Mouse (Mus musculus) heart, adult 8-10 months (tissue): ENCODE measurements around the gene Rnf24. TPM values are rescaled to one million over a fixed set of nuclear protein-coding genes. Genes with fewer than 3 reads are reported as not detected.
A peak's percentile ranks its signal among the peaks of the same experiment; 100 is the strongest.

Source experiments
- DNase-seq: peaks from one replicate; pipeline ENCODE4 v3.0.0; 2022; ENCODE audit warnings: low spot score
- microRNA-seq: library from miRNA; unstranded; fragments of <30 nt; microRNA quantifications from one replicate; pipeline ENCODE4 v1.2.0, GENCODE M21; 2022
- total RNA-seq, 4 experiments: library from RNA; stranded (reverse); gene quantifications; 2 replicates each; pipeline ENCODE4 v1.2.4; 2022

Gene Rnf24
- total RNA-seq, 4 experiments from 2014 or later: 2.9 to 4.1 (median 3.3) TPM

GRCm38 (mm10) chr2:131262680-131263670 lies 89.7 kb downstream of the Rnf24 start:
- peak; percentile 57 for DNase-seq

DNA sequence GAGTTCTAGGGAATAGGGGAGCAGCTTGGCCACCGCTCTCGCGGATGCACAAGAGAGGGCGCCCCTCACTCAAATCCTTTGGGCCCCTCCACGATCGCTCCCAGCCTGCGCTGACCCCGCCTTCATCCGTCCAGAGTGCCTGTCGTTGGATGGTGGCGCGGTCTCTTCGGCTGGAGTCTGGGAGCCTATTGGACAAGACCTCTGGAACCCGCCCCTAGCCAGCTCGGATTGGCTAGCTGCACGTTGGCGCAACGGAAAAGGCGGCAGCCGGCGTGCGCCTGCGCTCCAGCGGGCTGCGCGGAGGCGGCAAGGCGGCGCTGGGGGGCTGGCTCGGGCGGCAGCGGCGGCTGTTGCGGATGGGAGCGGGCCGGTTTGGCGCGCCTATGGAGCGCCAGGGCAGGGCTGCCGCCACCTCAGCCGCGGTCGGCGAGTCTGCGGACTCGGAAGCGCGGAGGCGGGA lies 90.4 kb downstream of the Rnf24 start, which contains the start of gene Pank2:
TSS of gene Pank2 (plus strand) at position 283 of the 460 bp plus-strand sequence.
- peak; percentile 97 for DNase-seq

GRCm38 (mm10) chr2:131261481-131262212 lies 91.0 kb downstream of the Rnf24 start:
- no peak for DNase-seq

- no peak for DNase-seq
These were observed 92.0 kb downstream of the Rnf24 start for GRCm38 (mm10) chr2:131260544-131261307.

DNA sequence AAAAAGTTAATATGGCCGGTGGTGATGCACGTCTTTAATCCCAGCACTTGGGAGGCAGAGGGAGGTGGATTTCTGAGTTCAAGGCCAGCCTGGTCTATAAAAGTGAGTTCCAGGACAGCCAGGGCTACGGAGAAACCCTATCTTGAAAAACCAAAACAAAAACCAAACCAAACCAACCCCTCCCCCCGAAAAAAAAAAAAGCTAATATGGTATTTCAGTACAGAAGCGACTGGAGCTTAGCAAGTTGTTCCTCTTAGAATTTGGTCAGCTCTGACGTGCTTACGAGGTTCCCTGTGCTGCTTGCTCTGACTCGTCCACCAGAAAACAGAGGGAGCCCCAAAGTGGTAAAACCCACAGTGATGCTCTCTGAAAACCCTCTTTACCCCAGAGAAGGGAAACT lies 94.0 kb downstream of the Rnf24 start:
- DNase-seq: no peak

DNA sequence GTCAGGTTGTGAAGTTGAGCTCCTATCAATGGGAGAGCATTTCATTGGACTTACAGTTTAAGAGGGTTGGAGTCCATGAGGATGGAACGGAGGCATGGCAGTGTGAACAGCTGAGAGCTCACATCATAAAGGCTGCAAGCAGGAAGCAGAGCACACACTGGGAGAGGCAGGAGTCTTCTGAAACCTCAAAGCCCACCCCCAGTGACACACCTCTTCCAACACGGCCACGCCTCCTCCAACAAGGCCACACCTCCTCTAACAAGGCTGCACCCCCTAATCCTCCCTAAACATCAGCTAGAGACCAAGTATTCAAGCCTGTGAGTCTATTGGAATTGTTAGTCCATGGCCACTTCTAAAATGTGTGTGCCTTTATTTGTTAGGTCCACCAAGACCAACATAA lies 97.0 kb downstream of the Rnf24 start:
- DNase-seq: no peak

DNA sequence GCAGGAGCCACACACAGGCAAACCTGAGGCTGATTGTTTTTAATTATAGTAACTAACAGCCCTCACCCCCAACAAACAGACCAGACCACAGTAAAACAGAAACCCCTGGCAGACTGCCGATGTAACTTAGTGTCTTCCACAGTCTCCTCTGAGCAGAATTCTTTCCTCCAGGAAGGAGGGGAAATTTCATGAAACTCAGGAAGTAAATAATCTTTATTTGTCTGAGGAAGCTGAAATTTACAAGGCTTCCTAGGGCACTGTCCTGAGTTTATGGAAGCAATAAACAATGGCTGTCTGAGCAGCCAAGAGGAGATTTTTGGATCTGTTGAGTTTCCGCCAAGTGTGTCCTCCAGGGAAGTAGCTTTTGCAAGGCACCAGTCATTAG lies 98.4 kb downstream of the Rnf24 start:
- DNase-seq: no peak

GRCm38 (mm10) chr2:131253681-131254328 lies 98.9 kb downstream of the Rnf24 start:
- peak; percentile 63 for DNase-seq

Small RNA genes lying within 50 kb of the gene (microRNA-seq; reads per million reads assigned to microRNA genes)
- gene Mir103-2: 6.7 reads per million, percentile 16 among the genes with 10 or more reads in this experiment

Other genes starting within 250 kb of the Rnf24 start
- gene Hspa12b, start 225.6 kb downstream of the Rnf24 start, total RNA-seq: 10 to 100 TPM; 21.5 to 33.7 (median 31.0) TPM
- not detected for gene Gm11037, start 219.4 kb downstream of the Rnf24 start, total RNA-seq
- 10 to 100 TPM in 3 of 4 experiments, 1 to 10 TPM in 1; 9.7 to 12.1 (median 10.5) TPM for gene 1700037H04Rik, start 192.8 kb downstream of the Rnf24 start, total RNA-seq
- 10 to 100 TPM; 89.5 to 93.4 (median 90.3) TPM for gene Cenpb, start 172.8 kb downstream of the Rnf24 start, total RNA-seq
- gene Cdc25b, start 165.9 kb downstream of the Rnf24 start, total RNA-seq: 1 to 10 TPM; 4.3 to 4.9 (median 4.5) TPM
- 1 to 10 TPM; 4.4 to 6.2 (median 4.9) TPM for gene Spef1, start 165.6 kb downstream of the Rnf24 start, total RNA-seq
- gene Ap5s1, start 145.8 kb downstream of the Rnf24 start, total RNA-seq: 10 to 100 TPM; 31.8 to 42.6 (median 37.9) TPM
- 10 to 100 TPM; 65.6 to 80.8 (median 72.3) TPM for gene Mavs, start 118.8 kb downstream of the Rnf24 start, total RNA-seq
- 10 to 100 TPM; 18.0 to 28.0 (median 23.2) TPM for gene Pank2, start 90.4 kb downstream of the Rnf24 start, total RNA-seq
- 10 to 100 TPM; 14.5 to 18.6 (median 15.7) TPM for gene Smox, start 138.6 kb upstream of the Rnf24 start, total RNA-seq
- 1 to 10 TPM; 2.7 to 5.5 (median 3.9) TPM for gene Adra1d, start 209.4 kb upstream of the Rnf24 start, total RNA-seq